Mouse (Mus musculus) liver, adult 2 months (tissue): Measurements from ENCODE around the gene Ankrd52. TPM values are rescaled to one million over a fixed set of nuclear protein-coding genes. Genes with fewer than 3 reads are reported as not detected.

Experiments used
- DNase-seq: peaks from one replicate; pipeline ENCODE4 v3.0.0-alpha.2; 2011; ENCODE audit warnings: low read depth, low spot score; ENCODE audit errors: extremely low read depth
- H3K27ac ChIP-seq: fragments of 200-500 bp; replicated peaks from 2 replicates; pipeline ENCODE4 v1.5.1; 2012; ENCODE audit warnings: low read depth, mild to moderate bottlenecking, control low read depth, inconsistent platforms, low read length; ENCODE audit not compliant: insufficient read depth
- H3K27me3 ChIP-seq: fragments of 200-500 bp; 2 replicates; pipeline ENCODE4 v1.6.1; 2012; ENCODE audit warnings: mild to moderate bottlenecking, moderate library complexity, low read length, inconsistent platforms; ENCODE audit not compliant: control insufficient read depth, insufficient read depth
- H3K36me3 ChIP-seq: fragments of 200-500 bp; 2 replicates; pipeline ENCODE4 v1.6.1; 2012; ENCODE audit warnings: low read length, inconsistent platforms; ENCODE audit not compliant: control insufficient read depth, insufficient read depth
- H3K4me1 ChIP-seq: fragments of 200-500 bp; 2 replicates; pipeline ENCODE4 v1.6.1; 2011; ENCODE audit warnings: low read length; ENCODE audit not compliant: control insufficient read depth, insufficient read depth
- H3K4me3 ChIP-seq: fragments of 200-500 bp; 2 replicates; pipeline ENCODE4 v1.5.1; 2011; ENCODE audit warnings: low read depth, mild to moderate bottlenecking, control low read depth, low read length, moderate library complexity; ENCODE audit not compliant: insufficient read depth
- H3K79me2 ChIP-seq: fragments of 200-500 bp; 2 replicates; pipeline ENCODE4 v1.6.1; 2012; ENCODE audit warnings: inconsistent platforms, mild to moderate bottlenecking, low read length, moderate library complexity; ENCODE audit not compliant: control insufficient read depth, insufficient read depth
- H3K9ac ChIP-seq: fragments of 200-500 bp; 2 replicates; pipeline ENCODE4 v1.6.1; 2012; ENCODE audit warnings: low read depth, mild to moderate bottlenecking, control low read depth, inconsistent platforms, low read length
- CTCF ChIP-seq: fragments of 200-500 bp; IDR thresholded peaks from 2 replicates; pipeline ENCODE4 v1.5.1; 2011; ENCODE audit warnings: low read depth, low read length, control low read depth
- POLR2A ChIP-seq: fragments of 200-500 bp; IDR thresholded peaks from 2 replicates; pipeline ENCODE4 v1.6.1; 2011; ENCODE audit warnings: low read length, control low read depth; ENCODE audit not compliant: insufficient read depth; ENCODE audit errors: extremely low read depth
- WGBS: fragments of 180-500 bp; shearing (Covaris S2); methylation state at CpG from one replicate; pipeline ENCODE4 v1.1.7; 2018; 5-methylcytosine and 5-hydroxymethylcytosine counted together
- polyA plus RNA-seq: library from polyadenylated mRNA; depleted of rRNA; stranded (reverse); fragments of >200 nt; gene quantifications from 2 replicates; pipeline ENCODE4 v1.2.3, GENCODE M21; 2012
- total RNA-seq: library from RNA; depleted of rRNA; stranded (reverse); fragments of >200 nt; gene quantifications from 2 replicates; pipeline ENCODE4 v1.2.3, GENCODE M21; 2014

The Ankrd52 gene
- total and polyA plus RNA-seq, 2 experiments = 5.6 to 14.8 TPM

GRCm38 (mm10) chr10:128412558-128412957 lies 35.6 kb downstream of the Ankrd52 start:
- whole genome bisulfite sequencing = 32% methylated on average over 1 of the region's 1 CpGs
- no peak overlapping the region for H3K27ac ChIP-seq
- no peaks in the 10 kb centered on the region for H3K27me3 ChIP-seq
- no peak overlapping the region for H3K9ac ChIP-seq
- DNase-seq = no peak
- H3K36me3 ChIP-seq = peaks cover 8% of the 10 kb centered on the region; the same call in 1 of the 2 replicates
- no peak for TF ChIP-seq CTCF
- TF ChIP-seq POLR2A = no peak
- H3K4me3 ChIP-seq = no peak overlapping the region
- H3K79me2 ChIP-seq = peaks cover 7% of the 10 kb centered on the region; the same call in 1 of the 2 replicates
- peaks cover 15% of the 10 kb centered on the region for H3K4me1 ChIP-seq

GRCm38 (mm10) chr10:128413076-128413475 lies 36.2 kb downstream of the Ankrd52 start:
- no peak overlapping the region for H3K4me3 ChIP-seq

GRCm38 (mm10) chr10:128414848-128415247 lies 37.9 kb downstream of the Ankrd52 start:
- WGBS = 87% methylated on average over 5 of the region's 5 CpGs
- DNase-seq = no peak

More at GRCm38 (mm10) chr10:128413076-128413475, 36.2 kb downstream of the Ankrd52 start:
- Histone ChIP-seq H3K4me1 (peaks cover 15% of the 10 kb centered on the region), H3K36me3 (peaks cover 11% of the 10 kb centered on the region; the same call in 1 of the 2 replicates), H3K9ac (no peak overlapping the region), H3K79me2 (peaks cover 7% of the 10 kb centered on the region; the same call in 1 of the 2 replicates), H3K27me3 (no peaks in the 10 kb centered on the region), H3K27ac (no peak overlapping the region)
- DNase-seq = no peak
- 8% methylated on average over 1 of the region's 1 CpGs for WGBS
- no peak for TF ChIP-seq CTCF
- TF ChIP-seq POLR2A = no peak

GRCm38 (mm10) chr10:128422426-128422825 lies 45.5 kb downstream of the Ankrd52 start:
- Histone ChIP-seq H3K27me3 (no peaks in the 10 kb centered on the region), H3K4me1 (no peaks in the 10 kb centered on the region), H3K4me3 (no peak overlapping the region), H3K36me3 (peaks cover 23% of the 10 kb centered on the region), H3K27ac (no peak overlapping the region), H3K79me2 (no peaks in the 10 kb centered on the region), H3K9ac (no peak overlapping the region)
- DNase-seq = no peak
- TF ChIP-seq POLR2A = no peak
- no peak for TF ChIP-seq CTCF
- 75% methylated on average over 5 of the region's 5 CpGs for WGBS

More at GRCm38 (mm10) chr10:128414848-128415247, 37.9 kb downstream of the Ankrd52 start:
- Histone ChIP-seq H3K36me3 (peaks cover 19% of the 10 kb centered on the region; the same call in 1 of the 2 replicates), H3K9ac (no peak overlapping the region), H3K4me3 (no peak overlapping the region), H3K27ac (no peak overlapping the region), H3K27me3 (no peaks in the 10 kb centered on the region), H3K4me1 (peaks cover 8% of the 10 kb centered on the region), H3K79me2 (peaks cover 7% of the 10 kb centered on the region; the same call in 1 of the 2 replicates)
- no peak for TF ChIP-seq CTCF
- TF ChIP-seq POLR2A = no peak

GRCm38 (mm10) chr10:128424604-128425003 lies 47.7 kb downstream of the Ankrd52 start:
- Histone ChIP-seq H3K4me1 (no peaks in the 10 kb centered on the region), H3K36me3 (peaks cover 24% of the 10 kb centered on the region), H3K27me3 (no peaks in the 10 kb centered on the region), H3K79me2 (peaks cover 6% of the 10 kb centered on the region; the same call in 1 of the 2 replicates), H3K9ac (no peak overlapping the region), H3K27ac (no peak overlapping the region), H3K4me3 (no peak overlapping the region)
- no peak for TF ChIP-seq POLR2A
- no peak for TF ChIP-seq CTCF
- 66% methylated on average over 7 of the region's 7 CpGs for WGBS
- DNase-seq = no peak

- 89% methylated on average over 3 of the region's 3 CpGs for WGBS
- peaks cover 28% of the 10 kb centered on the region for H3K36me3 ChIP-seq
These were observed 48.3 kb downstream of the Ankrd52 start for GRCm38 (mm10) chr10:128425260-128425659.

More at GRCm38 (mm10) chr10:128425260-128425659, 48.3 kb downstream of the Ankrd52 start:
- Histone ChIP-seq H3K79me2 (peaks cover 6% of the 10 kb centered on the region; the same call in 1 of the 2 replicates), H3K27ac (no peak overlapping the region), H3K4me1 (no peaks in the 10 kb centered on the region), H3K4me3 (no peak overlapping the region), H3K9ac (no peak overlapping the region), H3K27me3 (no peaks in the 10 kb centered on the region)
- no peak for DNase-seq
- TF ChIP-seq POLR2A = no peak
